Mouse (Mus musculus): Measurements from ENCODE around the gene Rnf222. TPM values are rescaled to one million over a fixed set of nuclear protein-coding genes. Genes with fewer than 3 reads are reported as not detected.
"Not testable (repeated sequence)": the region's sequence is repeated elsewhere in the genome, so short reads cannot be mapped to it uniquely, and the experiment has no call there.

The Rnf222 gene
- polyA plus RNA-seq, 1 experiment from 2014 or later, result 0.19 TPM

DNA sequence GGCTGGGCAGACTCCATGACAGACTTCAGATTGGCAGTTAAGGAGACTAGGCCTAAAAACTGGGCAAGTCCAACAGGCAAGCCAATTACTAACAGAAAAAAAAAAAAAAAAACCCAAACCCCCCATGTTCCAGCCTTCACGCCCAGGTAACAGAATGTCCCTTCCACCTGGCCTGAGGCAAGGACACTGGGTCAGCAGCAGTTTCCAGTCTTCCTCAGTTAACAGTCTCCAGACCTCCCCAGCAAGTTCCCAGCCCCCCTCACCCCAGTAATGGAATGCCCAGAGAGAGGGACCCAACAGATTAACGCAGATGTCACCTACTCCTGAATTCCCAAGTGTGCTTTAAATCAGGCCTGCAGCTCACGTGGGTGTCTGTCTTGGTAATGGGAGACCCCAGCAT lies 34.8 kb downstream of the Rnf222 start:
- Histone ChIP-seq H3K4me3 (no peak overlapping the region), H3K27me3 (no peaks in the 10 kb centered on the region), H3K36me3 (no peaks in the 10 kb centered on the region), H3K4me2 (replicated peaks) (no peak overlapping the region), H3K9ac (no peak overlapping the region), H3K9me3 (no peaks in the 10 kb centered on the region), H3K27ac (no peak overlapping the region), H3K4me1 (0 out of 2 replicates have a peak, but pooled peaks cover 6% of the 10 kb centered on the region)
- 54% methylated on average over 3 of the region's 3 CpGs for WGBS
- no peak for ATAC-seq (ENCODE audit: insufficient number of reproducible peaks, insufficient read depth, low FRiP score, low TSS enrichment)

DNA sequence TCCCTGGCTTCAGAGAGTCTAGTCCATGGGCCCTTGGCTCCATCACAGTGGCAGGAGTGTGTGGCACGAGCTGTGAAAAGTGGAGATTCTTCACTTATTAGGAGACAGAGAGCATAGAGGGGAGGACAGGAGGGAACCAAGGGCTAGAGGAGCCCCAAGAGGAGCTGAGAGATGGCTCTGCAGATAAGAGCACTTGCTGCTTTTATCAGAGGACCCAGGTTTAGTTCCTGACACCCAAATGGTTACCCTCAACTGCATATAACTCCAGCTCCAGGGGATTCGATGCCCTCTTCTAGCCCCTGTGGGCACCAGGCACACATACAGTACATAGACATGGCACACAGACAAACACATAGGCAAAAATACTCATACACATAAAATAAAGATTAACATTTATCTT lies 36.4 kb downstream of the Rnf222 start:
- Histone ChIP-seq H3K27me3 (no peaks in the 10 kb centered on the region), H3K4me2 (replicated peaks) (no peak overlapping the region), H3K27ac (no peak overlapping the region), H3K4me1 (0 out of 2 replicates have a peak, but pooled peaks cover 6% of the 10 kb centered on the region), H3K9me3 (no peaks in the 10 kb centered on the region), H3K36me3 (no peaks in the 10 kb centered on the region), H3K4me3 (no peak overlapping the region), H3K9ac (no peak overlapping the region)
- no peak for ATAC-seq (ENCODE audit: insufficient number of reproducible peaks, insufficient read depth, low FRiP score, low TSS enrichment)
- 77% methylated on average over 2 of the region's 2 CpGs for WGBS

DNA sequence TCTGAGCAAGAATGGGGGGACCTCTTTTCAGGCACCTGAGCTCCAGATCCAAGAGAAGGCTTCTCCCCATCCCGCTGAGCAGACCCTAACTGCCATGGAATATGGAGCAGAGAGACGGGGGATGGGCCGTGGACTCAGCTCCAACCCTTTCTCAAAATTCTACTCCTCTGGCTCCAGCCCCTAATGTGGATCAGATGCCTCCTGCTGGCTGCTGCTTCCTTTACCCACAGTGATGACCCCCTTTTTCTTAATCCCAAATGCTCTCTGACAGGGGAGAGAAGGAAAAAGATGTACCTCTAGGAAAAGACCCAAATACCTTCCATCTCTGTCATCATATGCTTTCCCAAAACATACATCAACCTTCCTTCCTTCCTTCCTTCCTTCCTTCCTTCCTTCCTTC lies 38.6 kb downstream of the Rnf222 start, which contains the start of gene Odf4:
TSS of gene Odf4 (minus strand) at position 101 of the 400 bp plus-strand sequence.
- Histone ChIP-seq H3K36me3 (no peaks in the 10 kb centered on the region), H3K9me3 (no peaks in the 10 kb centered on the region), H3K4me1 (0 out of 2 replicates have a peak, but pooled peaks cover 6% of the 10 kb centered on the region), H3K4me3 (no peak within 1 kb of the TSS), H3K27ac (no peak within 1 kb of the TSS), H3K27me3 (no peaks in the 10 kb centered on the region), H3K9ac (no peak within 1 kb of the TSS), H3K4me2 (replicated peaks) (no peak within 1 kb of the TSS)
- ATAC-seq (ENCODE audit: insufficient number of reproducible peaks, insufficient read depth, low FRiP score, low TSS enrichment), result no peak
- WGBS, result 84% methylated on average over 3 of the region's 3 CpGs

DNA sequence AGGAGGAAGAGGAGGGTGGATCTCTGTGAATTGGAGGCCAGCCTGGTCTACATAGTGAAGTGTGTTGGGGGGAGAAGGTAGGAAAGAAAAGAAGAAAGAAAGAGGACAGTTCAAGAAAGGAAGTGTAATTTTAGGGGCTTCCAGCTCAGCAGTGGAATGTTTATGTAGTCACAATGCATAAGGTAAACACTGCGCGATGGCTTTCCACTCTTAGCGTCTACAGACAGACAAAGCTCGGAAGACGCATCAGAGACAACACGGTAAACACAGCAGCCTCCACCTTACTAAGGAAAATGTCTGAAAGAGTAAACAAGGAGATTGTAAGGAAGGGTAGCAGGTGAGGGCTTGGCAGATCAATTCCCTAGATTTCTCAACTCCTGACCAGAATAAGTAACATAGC lies 41.6 kb downstream of the Rnf222 start:
- Histone ChIP-seq H3K9me3 (no peaks in the 10 kb centered on the region), H3K4me3 (no peak overlapping the region), H3K36me3 (no peaks in the 10 kb centered on the region), H3K9ac (no peak overlapping the region), H3K27me3 (no peaks in the 10 kb centered on the region), H3K4me2 (replicated peaks) (no peak overlapping the region), H3K27ac (no peak overlapping the region), H3K4me1 (no peaks in the 10 kb centered on the region)
- WGBS, result 82% methylated on average over 6 of the region's 6 CpGs
- ATAC-seq (ENCODE audit: insufficient number of reproducible peaks, insufficient read depth, low FRiP score, low TSS enrichment), result no peak

DNA sequence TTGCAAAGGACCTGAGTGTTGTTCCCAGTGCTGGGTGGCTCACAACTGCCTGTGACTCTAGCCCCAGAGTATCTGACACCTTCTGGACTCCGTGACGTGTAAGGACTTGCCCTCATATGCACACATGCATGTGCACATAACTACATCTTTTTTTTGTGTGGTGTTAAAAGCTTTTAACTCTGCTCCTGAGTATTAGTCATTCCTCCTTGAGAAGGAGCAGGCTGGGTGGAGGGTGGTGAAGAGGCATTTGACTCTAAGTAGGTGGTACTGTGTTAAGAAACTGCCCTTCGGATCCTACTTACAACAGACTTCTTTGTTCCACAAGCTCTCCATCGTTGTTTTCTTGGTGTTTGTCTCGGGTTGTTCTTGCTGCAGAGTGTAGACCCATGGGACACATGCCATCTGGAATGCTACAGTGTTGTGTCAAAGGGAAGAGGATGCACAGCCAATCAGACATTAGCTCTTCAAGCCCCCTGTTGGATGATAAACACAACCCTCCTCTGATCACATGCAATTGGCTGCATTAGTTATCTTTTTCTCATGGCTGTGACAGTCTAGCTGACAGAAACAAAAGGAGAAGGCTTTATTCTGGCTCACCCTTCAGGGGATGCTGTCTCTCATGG lies 45.6 kb downstream of the Rnf222 start:
- Histone ChIP-seq H3K27me3 (no peaks in the 10 kb centered on the region), H3K4me2 (replicated peaks) (no peak overlapping the region), H3K4me3 (no peak overlapping the region), H3K9me3 (no peaks in the 10 kb centered on the region), H3K27ac (no peak overlapping the region), H3K4me1 (no peaks in the 10 kb centered on the region), H3K36me3 (no peaks in the 10 kb centered on the region), H3K9ac (no peak overlapping the region)
- 65% methylated on average over 5 of the region's 5 CpGs for WGBS
- no peak for ATAC-seq (ENCODE audit: insufficient number of reproducible peaks, insufficient read depth, low FRiP score, low TSS enrichment)

DNA sequence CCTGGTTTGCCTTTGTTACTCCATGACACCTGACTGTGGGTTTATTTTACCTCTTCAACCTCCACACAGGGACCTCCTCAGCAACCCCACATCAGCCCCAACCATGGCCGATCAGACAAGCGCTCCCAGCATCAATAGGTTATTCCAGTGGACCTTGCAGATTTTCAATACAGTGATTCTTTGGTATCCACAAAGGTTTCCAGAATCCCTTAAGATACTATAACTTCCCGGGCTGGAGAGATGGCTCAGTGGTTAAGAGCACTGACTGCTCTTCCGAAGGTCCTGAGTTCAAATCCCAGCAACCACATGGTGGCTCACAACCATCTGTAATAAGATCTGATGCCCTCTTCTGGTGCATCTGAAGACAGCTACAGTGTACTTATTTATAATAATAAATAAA lies 48.6 kb downstream of the Rnf222 start:
- H3K9me3 ChIP-seq; H3K27ac ChIP-seq; ATAC-seq (ENCODE audit: insufficient number of reproducible peaks, insufficient read depth, low FRiP score, low TSS enrichment); H3K36me3 ChIP-seq; H3K4me2 ChIP-seq (replicated peaks); H3K4me1 ChIP-seq; H3K27me3 ChIP-seq; H3K9ac ChIP-seq; H3K4me3 ChIP-seq: not testable (repeated sequence)
- WGBS, result 87% methylated on average over 4 of the region's 4 CpGs

DNA sequence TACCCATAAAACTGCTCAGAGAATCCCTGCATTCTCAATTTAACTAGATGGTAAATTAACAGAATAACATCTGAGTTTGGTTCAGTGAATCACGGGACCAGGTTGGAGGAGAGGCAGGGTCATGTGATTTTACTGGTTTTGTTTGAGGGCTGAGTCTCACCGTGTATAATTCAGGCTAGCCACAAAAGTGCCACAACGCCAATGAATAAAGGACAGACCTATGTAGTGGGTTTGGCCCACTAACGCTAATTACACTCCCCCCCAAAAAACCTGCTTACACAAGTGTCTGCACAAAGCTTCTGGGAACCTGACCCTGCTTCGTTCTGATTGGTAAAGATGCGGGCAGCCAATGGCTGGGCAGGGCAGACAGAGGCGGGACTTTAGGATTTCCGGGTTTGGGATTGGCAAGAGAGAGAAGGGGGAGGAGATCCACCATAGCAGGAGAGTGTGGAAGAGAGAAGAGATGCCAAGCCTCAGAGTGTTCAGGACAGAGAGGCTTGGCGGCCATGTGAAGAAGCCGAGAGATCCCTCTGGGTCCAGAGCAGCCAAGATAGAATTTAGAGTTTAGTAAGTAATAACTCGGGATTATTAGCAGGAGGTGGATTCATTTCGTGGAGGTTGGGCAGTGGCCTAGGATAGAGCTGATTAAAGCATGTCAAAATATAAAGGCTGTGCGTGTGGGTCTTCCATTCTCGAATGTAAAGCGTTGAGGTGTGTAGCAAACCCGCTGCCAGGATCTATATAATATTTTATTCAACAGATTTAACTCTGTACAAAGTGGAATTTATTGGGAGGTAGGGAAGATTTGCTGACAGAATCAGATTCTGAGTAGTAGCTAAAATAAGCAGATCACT lies 51.3 kb downstream of the Rnf222 start:
- H3K9ac ChIP-seq, result peak overlapping the region; percentile 7; the same call in 1 of the 2 replicates
- WGBS, result 2% methylated on average over 16 of the region's 16 CpGs
- no peaks in the 10 kb centered on the region for H3K36me3 ChIP-seq
- H3K9me3 ChIP-seq, result no peaks in the 10 kb centered on the region
- ATAC-seq (ENCODE audit: insufficient number of reproducible peaks, insufficient read depth, low FRiP score, low TSS enrichment), result peak; percentile 99
- peak overlapping the region; percentile 35 for H3K4me3 ChIP-seq
- peaks cover 4% of the 10 kb centered on the region for H3K4me1 ChIP-seq
- H3K27me3 ChIP-seq, result no peaks in the 10 kb centered on the region
- H3K4me2 ChIP-seq (replicated peaks), result peak overlapping the region; percentile 52
- no peak overlapping the region for H3K27ac ChIP-seq

DNA sequence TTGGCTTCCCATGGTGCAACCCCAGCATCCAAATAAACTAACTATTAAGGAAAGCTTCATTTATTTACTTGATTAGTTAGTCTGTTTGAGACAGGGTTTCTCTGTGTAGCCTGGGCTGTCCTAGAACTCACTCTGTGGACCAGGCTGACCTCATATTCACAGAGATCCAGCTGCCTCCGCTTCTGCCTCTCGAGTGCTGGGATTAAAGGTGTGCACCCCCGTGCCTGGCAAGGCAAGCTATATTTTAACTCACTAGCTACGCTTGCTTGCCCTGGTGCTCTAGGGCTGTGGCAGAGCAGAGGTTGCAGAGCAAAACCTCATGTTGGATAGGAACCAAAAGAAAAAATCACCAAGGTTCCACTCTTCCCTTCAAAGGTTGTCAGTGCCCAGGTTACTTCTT lies 52.2 kb downstream of the Rnf222 start:
- 0 out of 2 replicates have a peak overlapping the region, but pooled peaks have one; percentile 26 for H3K27ac ChIP-seq
- WGBS, result 56% methylated on average over 4 of the region's 4 CpGs
- H3K4me3 ChIP-seq, result peak overlapping the region; percentile 35
- peak overlapping the region; percentile 52 for H3K4me2 ChIP-seq (replicated peaks)
- no peaks in the 10 kb centered on the region for H3K36me3 ChIP-seq
- no peaks in the 10 kb centered on the region for H3K9me3 ChIP-seq
- H3K4me1 ChIP-seq, result peaks cover 4% of the 10 kb centered on the region
- ATAC-seq (ENCODE audit: insufficient number of reproducible peaks, insufficient read depth, low FRiP score, low TSS enrichment), result no peak
- H3K9ac ChIP-seq, result peak overlapping the region; percentile 7; the same call in 1 of the 2 replicates
- H3K27me3 ChIP-seq, result no peaks in the 10 kb centered on the region

DNA sequence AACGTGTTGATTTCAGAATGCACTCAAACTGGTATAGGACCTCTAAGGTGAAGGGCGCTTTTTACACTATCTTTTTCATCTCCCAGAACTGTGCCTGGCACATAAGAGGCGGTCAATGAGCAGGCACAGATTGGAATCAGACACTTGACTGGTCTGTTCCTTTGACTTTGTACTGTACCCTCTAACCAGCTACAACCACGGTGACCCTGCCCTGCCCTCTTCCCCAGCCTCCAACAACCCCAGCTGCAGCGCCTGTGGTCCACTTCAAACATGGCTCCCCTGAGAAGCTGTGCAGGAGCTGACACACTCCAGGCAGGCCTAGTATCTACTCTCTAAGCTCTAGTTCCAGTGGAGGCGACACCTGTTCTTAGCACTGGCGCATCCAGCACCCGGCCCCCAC lies 54.4 kb downstream of the Rnf222 start:
- Histone ChIP-seq H3K27ac (no peak overlapping the region), H3K27me3 (peaks cover 11% of the 10 kb centered on the region), H3K9ac (no peak overlapping the region), H3K9me3 (no peaks in the 10 kb centered on the region), H3K4me1 (peaks cover 9% of the 10 kb centered on the region), H3K4me2 (replicated peaks) (no peak overlapping the region), H3K4me3 (no peak overlapping the region), H3K36me3 (no peaks in the 10 kb centered on the region)
- WGBS, result 85% methylated on average over 8 of the region's 8 CpGs
- ATAC-seq (ENCODE audit: insufficient number of reproducible peaks, insufficient read depth, low FRiP score, low TSS enrichment), result no peak

DNA sequence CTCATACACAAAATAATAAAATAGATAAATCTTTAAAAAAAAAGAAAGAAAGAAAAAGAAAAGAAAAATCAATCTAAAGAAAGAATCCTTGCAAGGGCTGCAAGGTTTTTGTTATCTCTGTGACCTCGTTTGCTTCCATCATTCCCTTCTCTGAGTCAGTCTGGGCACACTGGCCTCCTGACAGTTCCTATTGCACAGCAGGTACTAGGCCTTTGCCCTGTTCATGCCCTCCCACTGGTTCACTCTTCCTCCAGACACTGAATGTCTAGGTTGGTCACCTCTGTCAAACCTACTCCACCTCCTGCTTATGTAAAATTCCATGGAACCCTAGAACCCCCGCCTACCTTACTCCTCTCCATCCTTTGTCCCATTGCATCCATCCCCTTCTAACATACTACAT lies 56.9 kb downstream of the Rnf222 start:
- no peak overlapping the region for H3K27ac ChIP-seq
- H3K4me3 ChIP-seq, result no peak overlapping the region
- no peak for ATAC-seq (ENCODE audit: insufficient number of reproducible peaks, insufficient read depth, low FRiP score, low TSS enrichment)
- 72% methylated on average over 2 of the region's 2 CpGs for WGBS
- H3K4me1 ChIP-seq, result peaks cover 9% of the 10 kb centered on the region; the same call in 1 of the 2 replicates
- peaks cover 11% of the 10 kb centered on the region for H3K27me3 ChIP-seq
- no peak overlapping the region for H3K4me2 ChIP-seq (replicated peaks)
- H3K9ac ChIP-seq, result no peak overlapping the region
- H3K36me3 ChIP-seq, result no peaks in the 10 kb centered on the region
- no peaks in the 10 kb centered on the region for H3K9me3 ChIP-seq
